Mouse (Mus musculus) heart, embryonic 10.5 days (tissue): Measurements from ENCODE around the gene Mgp. TPM values are rescaled to one million over a fixed set of nuclear protein-coding genes. Genes with fewer than 3 reads are reported as not detected.

Experiments used
- DNase-seq: peaks from one replicate; pipeline ENCODE4 v3.0.0-alpha.2; 2017; ENCODE audit warnings: low spot score
- H3K27ac ChIP-seq: fragments of 300-500 bp; sonication (generic); 2 replicates; pipeline ENCODE4 v1.5.1; 2016; ENCODE audit warnings: mild to moderate bottlenecking
- H3K27me3 ChIP-seq: fragments of 300-500 bp; sonication (generic); 2 replicates; pipeline ENCODE4 v1.6.1; 2016; ENCODE audit warnings: mild to moderate bottlenecking; ENCODE audit not compliant: poor library complexity, insufficient read depth, severe bottlenecking
- H3K36me3 ChIP-seq: fragments of 300-500 bp; sonication (generic); 2 replicates; pipeline ENCODE4 v1.6.1; 2016; ENCODE audit warnings: mild to moderate bottlenecking, moderate library complexity
- H3K4me1 ChIP-seq: fragments of 300-500 bp; sonication (generic); 2 replicates; pipeline ENCODE4 v1.6.1; 2016; ENCODE audit warnings: mild to moderate bottlenecking
- H3K4me3 ChIP-seq: fragments of 300-500 bp; sonication (generic); 2 replicates; pipeline ENCODE4 v1.5.1; 2016; ENCODE audit warnings: mild to moderate bottlenecking, moderate library complexity
- H3K9me3 ChIP-seq: fragments of 300-500 bp; sonication (generic); 2 replicates; pipeline ENCODE4 v1.6.1; 2016; ENCODE audit warnings: mild to moderate bottlenecking, moderate library complexity
- WGBS: fragments of 180-500 bp; shearing (Covaris S2); methylation state at CpG from one replicate; pipeline ENCODE4 v1.1.7; 2016; 5-methylcytosine and 5-hydroxymethylcytosine counted together
- polyA plus RNA-seq: library from polyadenylated mRNA; unstranded; fragments of >200 nt; fragmentation: Nextera tagmentation; extraction: Ambion mirVana; gene quantifications from 2 replicates; pipeline ENCODE4 v1.2.1, GENCODE M21; 2016

The Mgp gene
- polyA plus RNA-seq, 1 experiment from 2014 or later, result 10.7 TPM

GRCm38 (mm10) chr6:136910247-136910890 lies 34.7 kb upstream of the Mgp start:
- no peak for DNase-seq
- H3K36me3 ChIP-seq, result no peaks in the 10 kb centered on the region
- peaks cover 26% of the 10 kb centered on the region for H3K4me1 ChIP-seq
- H3K9me3 ChIP-seq, result no peaks in the 10 kb centered on the region
- H3K27me3 ChIP-seq, result no peaks in the 10 kb centered on the region
- no peak overlapping the region for H3K4me3 ChIP-seq
- WGBS, result 71% methylated on average over 9 of the region's 9 CpGs
- no peak overlapping the region for H3K27ac ChIP-seq

GRCm38 (mm10) chr6:136906937-136907293 lies 31.3 kb upstream of the Mgp start:
- no peak for DNase-seq
- Histone ChIP-seq H3K36me3 (no peaks in the 10 kb centered on the region), H3K27me3 (no peaks in the 10 kb centered on the region), H3K4me1 (peaks cover 17% of the 10 kb centered on the region), H3K9me3 (no peaks in the 10 kb centered on the region), H3K27ac (no peak overlapping the region), H3K4me3 (no peak overlapping the region)
- 73% methylated on average over 10 of the region's 10 CpGs for WGBS

GRCm38 (mm10) chr6:136906283-136906936 lies 30.8 kb upstream of the Mgp start:
- Histone ChIP-seq H3K36me3 (no peaks in the 10 kb centered on the region), H3K4me1 (peaks cover 17% of the 10 kb centered on the region), H3K9me3 (no peaks in the 10 kb centered on the region), H3K4me3 (no peak overlapping the region), H3K27me3 (no peaks in the 10 kb centered on the region), H3K27ac (peak overlapping the region; percentile 33; the same call in 1 of the 2 replicates)
- 70% methylated on average over 19 of the region's 19 CpGs for WGBS
- DNase-seq, result no peak

- Histone ChIP-seq H3K27ac (no peak overlapping the region), H3K36me3 (no peaks in the 10 kb centered on the region), H3K4me3 (no peak overlapping the region), H3K27me3 (no peaks in the 10 kb centered on the region), H3K4me1 (peaks cover 19% of the 10 kb centered on the region), H3K9me3 (no peaks in the 10 kb centered on the region)
- 74% methylated on average over 8 of the region's 8 CpGs for WGBS
- no peak for DNase-seq
Measured at GRCm38 (mm10) chr6:136903885-136904470, 28.4 kb upstream of the Mgp start.

- peaks cover 34% of the 10 kb centered on the region for H3K4me1 ChIP-seq
- no peak overlapping the region for H3K4me3 ChIP-seq
- 87% methylated on average over 9 of the region's 9 CpGs for WGBS
- H3K27ac ChIP-seq, result no peak overlapping the region
- H3K27me3 ChIP-seq, result no peaks in the 10 kb centered on the region
- DNase-seq, result no peak
- H3K9me3 ChIP-seq, result no peaks in the 10 kb centered on the region
- no peaks in the 10 kb centered on the region for H3K36me3 ChIP-seq
Measured at GRCm38 (mm10) chr6:136902527-136902926, 26.9 kb upstream of the Mgp start.

GRCm38 (mm10) chr6:136901010-136901409 lies 25.4 kb upstream of the Mgp start:
- 75% methylated on average over 2 of the region's 2 CpGs for WGBS
- DNase-seq, result no peak
- no peak overlapping the region for H3K4me3 ChIP-seq
- H3K4me1 ChIP-seq, result peaks cover 29% of the 10 kb centered on the region
- H3K36me3 ChIP-seq, result no peaks in the 10 kb centered on the region
- no peaks in the 10 kb centered on the region for H3K27me3 ChIP-seq
- no peaks in the 10 kb centered on the region for H3K9me3 ChIP-seq
- H3K27ac ChIP-seq, result no peak overlapping the region

- Histone ChIP-seq H3K4me3 (no peak overlapping the region), H3K4me1 (peaks cover 29% of the 10 kb centered on the region), H3K36me3 (no peaks in the 10 kb centered on the region), H3K9me3 (no peaks in the 10 kb centered on the region), H3K27ac (no peak overlapping the region), H3K27me3 (no peaks in the 10 kb centered on the region)
- WGBS, result 71% methylated on average over 4 of the region's 4 CpGs
- DNase-seq, result no peak
Measured at GRCm38 (mm10) chr6:136900369-136901009, 24.9 kb upstream of the Mgp start.

GRCm38 (mm10) chr6:136898954-136899353 lies 23.3 kb upstream of the Mgp start:
- H3K36me3 ChIP-seq, result no peaks in the 10 kb centered on the region
- no peaks in the 10 kb centered on the region for H3K27me3 ChIP-seq
- H3K9me3 ChIP-seq, result no peaks in the 10 kb centered on the region
- WGBS, result 60% methylated on average over 2 of the region's 2 CpGs
- H3K4me3 ChIP-seq, result no peak overlapping the region
- DNase-seq, result no peak
- H3K27ac ChIP-seq, result peak overlapping the region; percentile 62; the same call in 1 of the 2 replicates
- peaks cover 32% of the 10 kb centered on the region for H3K4me1 ChIP-seq

GRCm38 (mm10) chr6:136898222-136898621 lies 22.6 kb upstream of the Mgp start:
- Histone ChIP-seq H3K4me3 (no peak overlapping the region), H3K27ac (peak overlapping the region; percentile 52), H3K36me3 (no peaks in the 10 kb centered on the region), H3K4me1 (peaks cover 30% of the 10 kb centered on the region), H3K27me3 (no peaks in the 10 kb centered on the region), H3K9me3 (no peaks in the 10 kb centered on the region)
- WGBS, result 24% methylated on average over 4 of the region's 4 CpGs
- peak; percentile 80 for DNase-seq

- Histone ChIP-seq H3K27ac (peak overlapping the region; percentile 52), H3K36me3 (no peaks in the 10 kb centered on the region), H3K27me3 (no peaks in the 10 kb centered on the region), H3K4me3 (no peak overlapping the region), H3K9me3 (no peaks in the 10 kb centered on the region), H3K4me1 (peaks cover 30% of the 10 kb centered on the region)
- WGBS, result 63% methylated on average over 4 of the region's 4 CpGs
- DNase-seq, result no peak
Measured at GRCm38 (mm10) chr6:136897789-136898188, 22.2 kb upstream of the Mgp start.

- 55% methylated on average over 15 of the region's 15 CpGs for WGBS
- Histone ChIP-seq H3K36me3 (no peaks in the 10 kb centered on the region), H3K27ac (peak overlapping the region; percentile 62), H3K9me3 (no peaks in the 10 kb centered on the region), H3K4me1 (peaks cover 30% of the 10 kb centered on the region), H3K4me3 (no peak overlapping the region), H3K27me3 (no peaks in the 10 kb centered on the region)
- no peak for DNase-seq
Measured at GRCm38 (mm10) chr6:136894532-136895339, 19.1 kb upstream of the Mgp start.

- no peak overlapping the region for H3K27ac ChIP-seq
- no peak overlapping the region for H3K4me3 ChIP-seq
- H3K27me3 ChIP-seq, result no peaks in the 10 kb centered on the region
- H3K36me3 ChIP-seq, result no peaks in the 10 kb centered on the region
- 59% methylated on average over 2 of the region's 2 CpGs for WGBS
- H3K4me1 ChIP-seq, result peaks cover 14% of the 10 kb centered on the region; the same call in 1 of the 2 replicates
- no peaks in the 10 kb centered on the region for H3K9me3 ChIP-seq
- no peak for DNase-seq
Measured at GRCm38 (mm10) chr6:136892002-136892401, 16.4 kb upstream of the Mgp start.
